Mouse (Mus musculus): ENCODE measurements around the gene Rtn4rl2.
A peak's percentile ranks its signal among the peaks of the same experiment; 100 is the strongest.
"Not testable (repeated sequence)": the region's sequence is repeated elsewhere in the genome, so short reads cannot be mapped to it uniquely, and the experiment has no call there.

Rtn4rl2 gene

GRCm38 (mm10) chr2:84886234-84886731, at the start of gene Rtn4rl2:
Gene Rtn4rl2 (minus strand): TSS chr2:84886710.
- DNase-seq (ENCODE audit: inconsistent age in 2 of 2, low spot score in 1 of 2): no peak

GRCm38 (mm10) chr2:84935065-84935464, 48.6 kb upstream of the Rtn4rl2 start:
- DNase-seq (ENCODE audit: inconsistent age in 2 of 2, low spot score in 1 of 2): no peak

GRCm38 (mm10) chr2:84934649-84935007, 48.1 kb upstream of the Rtn4rl2 start:
- DNase-seq (ENCODE audit: inconsistent age in 2 of 2, low spot score in 1 of 2): no peak

DNA sequence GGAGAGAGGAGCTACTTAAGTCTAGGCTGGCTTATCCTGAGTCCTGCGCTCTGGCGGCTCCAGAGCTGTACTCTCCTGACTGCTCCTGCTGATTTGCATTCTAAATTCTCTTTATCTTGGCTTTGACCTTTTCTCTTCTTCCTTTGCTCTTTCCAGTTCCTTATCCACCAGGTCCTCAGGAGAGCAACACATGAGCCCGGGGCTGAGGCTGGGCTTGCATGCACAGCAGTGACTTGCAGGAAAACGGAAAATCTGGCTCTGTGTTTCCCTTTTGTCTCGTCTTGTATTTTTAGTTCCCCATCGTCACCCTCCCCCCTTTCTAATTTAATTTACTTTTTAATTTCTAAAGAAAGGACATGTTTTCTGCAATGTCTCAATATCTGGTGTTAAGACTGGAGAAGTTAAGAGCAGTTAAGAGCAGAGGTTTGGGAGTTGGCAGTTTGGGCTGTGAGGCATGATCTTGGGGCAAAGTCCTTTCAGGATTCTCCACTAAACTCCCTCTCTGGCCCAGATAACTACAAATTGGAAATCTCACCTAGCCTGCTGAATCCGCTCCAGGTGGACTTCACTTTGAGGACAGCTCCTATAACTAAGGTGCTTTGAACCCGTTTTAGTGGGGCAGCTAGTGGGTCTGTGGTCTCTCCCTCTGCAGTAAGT, 47.6 kb upstream of the Rtn4rl2 start:
- no peak for DNase-seq (ENCODE audit: inconsistent age in 2 of 2, low spot score in 1 of 2)

GRCm38 (mm10) chr2:84930186-84930585, 43.7 kb upstream of the Rtn4rl2 start:
- no peak for DNase-seq (ENCODE audit: inconsistent age in 2 of 2, low spot score in 1 of 2)

- no peak for DNase-seq (ENCODE audit: inconsistent age in 2 of 2, low spot score in 1 of 2)
Measured at GRCm38 (mm10) chr2:84919601-84920108, 33.1 kb upstream of the Rtn4rl2 start.

DNA sequence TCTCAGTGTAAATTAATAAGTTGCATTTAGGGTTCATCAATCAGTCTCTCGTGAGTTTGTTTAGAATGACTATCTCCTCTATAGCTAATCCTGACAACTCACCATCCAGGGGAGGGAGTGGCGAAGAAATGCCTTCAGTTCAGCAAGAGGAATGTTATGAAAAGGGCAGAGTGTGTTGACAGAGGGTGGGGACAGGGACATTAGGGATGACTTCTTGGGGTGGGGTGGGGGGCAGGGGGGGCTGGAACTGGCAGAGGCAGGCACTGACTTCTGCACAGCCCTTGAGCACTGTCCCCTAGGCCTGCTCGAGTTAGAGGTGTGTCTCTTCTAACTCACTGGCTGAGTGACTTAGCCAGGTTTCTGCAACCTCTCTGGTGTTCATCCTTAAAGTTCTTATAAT, 31.7 kb upstream of the Rtn4rl2 start:
- DNase-seq (ENCODE audit: inconsistent age in 2 of 2, low spot score in 1 of 2): no peak

DNA sequence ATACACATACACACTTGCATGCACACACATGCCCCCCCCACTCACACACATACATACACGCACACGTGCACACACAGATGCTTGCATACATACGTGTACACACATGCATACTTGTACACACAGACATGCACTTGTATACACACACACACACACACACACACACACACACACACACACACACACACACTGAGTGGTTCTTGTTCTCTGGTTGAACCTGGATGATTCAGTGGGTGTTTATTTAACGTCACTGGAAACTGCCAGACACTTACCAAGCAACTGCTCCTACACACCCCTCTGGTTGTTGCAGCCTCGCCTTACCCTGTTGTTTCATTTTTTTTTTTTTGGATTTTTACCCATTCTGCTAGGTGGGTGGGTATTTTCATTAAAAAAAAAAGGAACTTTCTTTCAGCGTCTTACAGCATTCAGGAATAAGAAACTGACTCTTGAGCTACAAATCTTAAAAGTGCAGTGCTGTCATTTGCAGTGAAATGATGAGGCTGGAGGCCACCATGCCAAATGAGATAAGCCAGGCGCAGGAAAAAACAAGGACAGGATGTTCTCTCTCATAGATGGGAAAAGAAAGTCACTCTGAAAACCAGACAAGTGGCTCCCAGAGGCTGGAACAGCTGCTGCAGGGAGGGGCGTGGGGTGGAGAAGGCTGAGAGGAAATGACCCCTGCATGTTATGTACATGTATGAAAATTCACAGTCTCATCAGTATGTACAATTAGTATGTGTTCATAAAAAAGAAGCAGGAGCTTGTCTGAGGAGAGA, 30.2 kb upstream of the Rtn4rl2 start:
- DNase-seq (ENCODE audit: inconsistent age in 2 of 2, low spot score in 1 of 2): peak; percentile 75 to 82

- peak in 1 of 2 experiments; percentile 46 for DNase-seq (ENCODE audit: inconsistent age in 2 of 2, low spot score in 1 of 2)
Measured at GRCm38 (mm10) chr2:84915330-84915729, 28.8 kb upstream of the Rtn4rl2 start.

GRCm38 (mm10) chr2:84913881-84914280, 27.4 kb upstream of the Rtn4rl2 start:
- DNase-seq (ENCODE audit: inconsistent age in 2 of 2, low spot score in 1 of 2): no peak

DNA sequence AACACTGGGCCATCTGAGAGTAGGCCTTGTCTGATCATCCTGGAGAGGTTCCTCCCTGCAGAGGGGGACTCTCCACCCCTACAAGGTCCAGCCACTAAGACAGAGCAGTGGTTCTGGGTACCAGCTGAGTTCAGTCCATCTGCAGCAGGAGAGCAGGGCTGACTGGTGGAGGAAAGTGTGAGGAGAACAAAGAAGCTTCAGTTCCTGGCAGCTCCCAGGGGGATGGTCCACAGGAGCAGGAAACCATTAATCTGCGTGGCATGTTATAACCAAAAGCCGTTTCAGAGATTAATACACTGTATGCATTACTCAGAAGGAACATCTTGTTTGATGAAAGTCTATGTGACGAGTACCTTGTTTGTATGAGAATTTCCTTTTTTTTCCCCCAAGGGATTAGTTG, 26.2 kb upstream of the Rtn4rl2 start:
- DNase-seq (ENCODE audit: inconsistent age in 2 of 2, low spot score in 1 of 2): no peak

DNA sequence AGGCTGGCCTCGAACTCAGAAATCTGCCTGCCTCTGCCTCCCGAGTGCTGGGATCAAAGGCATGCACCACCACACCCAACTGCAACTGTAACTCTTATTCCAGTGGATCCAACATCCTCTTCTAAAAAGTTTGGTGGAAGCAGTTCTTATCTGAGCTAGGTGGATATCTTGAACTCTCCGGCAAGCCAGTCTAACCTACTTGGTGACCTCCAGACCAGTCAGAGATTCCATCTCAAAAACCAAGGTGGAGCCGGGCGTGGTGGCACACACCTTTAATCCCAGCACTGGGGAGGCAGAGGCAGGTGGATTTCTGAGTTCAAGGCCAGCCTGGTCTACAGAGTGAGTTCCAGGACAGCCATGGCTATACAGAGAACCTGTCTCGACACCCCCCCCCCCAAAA, 10.2 kb upstream of the Rtn4rl2 start:
- DNase-seq (ENCODE audit: inconsistent age in 2 of 2, low spot score in 1 of 2): not testable (repeated sequence)

GRCm38 (mm10) chr2:84895495-84896198, 9.1 kb upstream of the Rtn4rl2 start:
- DNase-seq (ENCODE audit: inconsistent age in 2 of 2, low spot score in 1 of 2): peak in 1 of 2 experiments; percentile 57

DNA sequence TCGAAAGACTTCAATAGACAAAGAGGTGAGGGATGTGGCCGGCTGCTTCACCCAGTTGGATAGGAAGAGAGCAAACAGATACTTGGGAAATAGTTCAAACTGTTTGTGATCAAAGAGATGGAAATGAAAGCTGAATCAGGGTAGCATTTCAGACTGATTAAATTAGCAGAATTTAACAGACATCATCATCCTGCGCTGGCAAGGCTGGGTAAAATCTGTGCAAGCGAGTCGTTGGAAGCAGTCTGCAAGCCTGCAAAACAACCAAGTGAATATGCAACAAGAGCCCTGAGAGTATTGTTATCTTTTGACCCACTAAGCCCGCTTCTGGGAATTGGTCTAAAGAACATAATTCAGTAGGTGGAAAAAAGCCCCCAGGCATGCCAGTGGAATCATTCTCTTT, 6.8 kb upstream of the Rtn4rl2 start:
- no peak for DNase-seq (ENCODE audit: inconsistent age in 2 of 2, low spot score in 1 of 2)

- DNase-seq (ENCODE audit: inconsistent age in 2 of 2, low spot score in 1 of 2): peak; percentile 78 to 93
Measured at GRCm38 (mm10) chr2:84890045-84890340, 3.5 kb upstream of the Rtn4rl2 start.

GRCm38 (mm10) chr2:84889316-84890044, 3.0 kb upstream of the Rtn4rl2 start:
- DNase-seq (ENCODE audit: inconsistent age in 2 of 2, low spot score in 1 of 2): no peak

DNA sequence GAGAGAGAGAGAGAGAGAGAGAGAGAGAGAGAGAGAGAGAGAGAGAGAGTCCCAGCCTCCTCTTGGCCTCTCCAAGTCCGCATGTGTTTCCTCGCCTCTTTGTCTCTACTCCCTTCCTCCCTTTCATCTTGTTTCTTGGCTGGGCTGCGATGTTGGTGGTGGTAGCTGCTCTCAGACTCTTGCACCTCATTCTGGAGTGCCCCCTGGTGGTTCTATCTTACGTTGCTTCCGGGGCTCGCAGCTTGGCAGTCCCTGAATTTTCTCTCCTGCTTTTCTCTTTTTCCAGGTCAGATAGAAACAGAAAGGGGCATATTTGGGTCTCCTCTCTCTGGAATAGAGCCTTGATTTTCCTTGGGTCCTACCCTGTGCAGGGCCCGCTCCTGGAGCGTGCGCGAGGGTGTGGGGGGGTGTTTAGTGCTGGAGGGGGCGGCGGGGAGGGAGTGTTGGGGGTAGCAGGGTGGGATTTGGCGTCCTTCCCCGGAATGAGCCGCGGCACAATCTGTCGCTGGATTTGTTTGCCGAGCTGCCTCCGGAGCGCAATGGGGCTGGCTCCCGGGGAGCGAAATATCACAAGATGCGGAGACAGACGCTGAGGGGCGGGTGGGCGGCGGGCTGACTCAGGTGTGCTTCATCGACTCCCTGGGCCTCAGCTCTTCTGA, 2.3 kb upstream of the Rtn4rl2 start:
- peak; percentile 74 to 91 for DNase-seq (ENCODE audit: inconsistent age in 2 of 2, low spot score in 1 of 2)

DNA sequence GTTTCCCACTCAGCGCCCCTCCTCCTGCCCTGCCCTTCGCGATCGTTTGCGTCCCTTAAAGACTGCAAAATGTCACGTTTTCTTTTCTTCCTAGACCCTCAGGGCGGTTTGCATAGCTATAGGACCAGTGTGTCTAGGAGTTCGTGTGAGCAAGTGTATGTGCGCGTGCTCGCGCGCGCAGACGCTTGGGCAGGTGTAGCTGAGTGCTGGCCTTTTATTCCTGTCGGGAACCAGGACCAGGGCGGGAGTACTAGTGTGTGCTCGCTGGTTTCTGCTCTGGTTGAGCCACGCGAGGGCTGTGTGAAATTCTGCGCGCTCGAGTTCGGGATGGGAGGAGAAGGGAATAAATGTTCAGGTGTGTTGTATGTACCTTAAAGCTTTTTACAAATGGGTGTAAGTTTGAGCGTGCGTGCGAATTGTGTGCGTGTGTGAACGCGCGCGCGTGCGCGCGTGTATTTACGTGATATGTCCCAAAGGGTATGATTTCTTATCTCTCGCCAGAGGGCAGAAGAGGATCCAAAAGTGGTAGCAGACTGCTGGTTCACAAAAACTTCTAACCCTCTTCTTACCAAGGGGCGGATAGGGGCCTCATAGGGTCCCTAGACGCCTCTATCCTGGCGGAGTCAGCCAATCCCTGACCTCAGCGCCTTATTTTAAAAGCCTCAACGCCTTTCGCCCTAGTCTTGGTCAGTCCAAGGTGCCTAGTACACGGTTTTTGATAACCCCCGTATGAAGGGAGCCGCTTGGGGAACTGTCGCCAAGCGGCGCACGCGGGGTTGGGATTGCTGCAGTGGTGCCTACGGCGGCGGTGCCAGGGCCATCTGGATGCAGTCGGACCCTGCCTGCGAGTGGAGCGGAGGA, 1.1 kb upstream of the Rtn4rl2 start:
- peak; percentile 48 to 84 for DNase-seq (ENCODE audit: inconsistent age in 2 of 2, low spot score in 1 of 2)

DNA sequence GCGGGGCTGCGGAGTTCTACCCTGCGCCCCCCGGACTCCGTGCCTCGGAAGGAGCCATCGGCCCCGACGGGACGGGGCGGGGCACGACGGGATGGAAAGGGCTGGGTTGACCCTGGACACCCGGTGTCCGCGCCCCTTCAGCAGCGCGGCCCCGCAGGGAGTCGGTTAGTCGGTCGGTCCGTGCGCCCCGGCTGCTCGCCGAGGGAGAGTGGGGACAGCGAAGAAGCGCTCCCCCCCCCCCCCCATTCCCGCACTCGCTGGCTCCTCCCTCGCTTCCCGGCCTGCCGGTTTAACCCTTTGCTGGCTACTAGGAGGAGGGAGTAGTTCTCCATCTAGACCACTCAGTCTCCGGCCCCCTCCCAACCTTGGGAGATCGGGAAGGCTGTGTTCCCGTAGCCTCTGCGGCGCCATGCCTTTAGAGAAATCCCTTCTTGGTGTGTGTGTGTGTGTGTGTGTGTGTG, 341 bp upstream of the Rtn4rl2 start:
- peak; percentile 30 to 66 for DNase-seq (ENCODE audit: inconsistent age in 2 of 2, low spot score in 1 of 2)
